Mouse (Mus musculus) forebrain, embryonic 11.5 days (tissue): ENCODE data around the gene Map3k19. TPM values are rescaled to one million over a fixed set of nuclear protein-coding genes. Genes with fewer than 3 reads are reported as not detected.

Experiments used
- ATAC-seq: fragments of 200-750 bp; cut with Nextera tagmentation; replicated peaks from 2 replicates; pipeline ENCODE4 v1.8.0; 2017; ENCODE audit warnings: moderate TSS enrichment; ENCODE audit not compliant: low FRiP score
- DNase-seq: peaks from one replicate; pipeline ENCODE4 v3.0.0-alpha.2; 2017; ENCODE audit warnings: low spot score
- H3K27ac ChIP-seq: fragments of 300-500 bp; sonication (generic); 2 replicates; pipeline ENCODE4 v1.5.1; 2014; ENCODE audit warnings: low read depth, low read length
- H3K27me3 ChIP-seq: fragments of 300-500 bp; sonication (generic); 2 replicates; pipeline ENCODE4 v1.6.1; 2014; ENCODE audit warnings: mild to moderate bottlenecking, low read length, mixed read lengths; ENCODE audit not compliant: control insufficient read depth, insufficient read depth
- H3K36me3 ChIP-seq: fragments of 300-500 bp; sonication (generic); 2 replicates; pipeline ENCODE4 v1.6.1; 2014; ENCODE audit warnings: mild to moderate bottlenecking, low read length, moderate library complexity, mixed read lengths; ENCODE audit not compliant: control insufficient read depth, insufficient read depth
- H3K4me1 ChIP-seq: fragments of 300-500 bp; sonication (generic); replicated peaks from 2 replicates; pipeline ENCODE4 v1.6.1; 2014; ENCODE audit warnings: low read length, mixed read lengths; ENCODE audit not compliant: control insufficient read depth, insufficient read depth
- H3K4me2 ChIP-seq: fragments of 300-500 bp; sonication (generic); 2 replicates; pipeline ENCODE4 v1.6.1; 2014; ENCODE audit warnings: low read depth, mild to moderate bottlenecking, low read length, moderate library complexity, mixed read lengths; ENCODE audit not compliant: severe bottlenecking
- H3K4me3 ChIP-seq: fragments of 300-500 bp; sonication (generic); 2 replicates; pipeline ENCODE4 v1.5.1; 2014; ENCODE audit warnings: low read depth, low read length
- H3K9ac ChIP-seq: fragments of 300-500 bp; sonication (generic); 2 replicates; pipeline ENCODE4 v1.6.1; 2014; ENCODE audit warnings: low read length
- H3K9me3 ChIP-seq: fragments of 300-500 bp; sonication (generic); 2 replicates; pipeline ENCODE4 v1.6.1; 2016; ENCODE audit warnings: low read length, mixed read lengths; ENCODE audit not compliant: control insufficient read depth
- WGBS: fragments of 180-500 bp; shearing (Covaris S2); extraction: QIAGEN DNeasy Blood & Tissue Kit; methylation state at CpG from one replicate; pipeline ENCODE4 v1.1.7; 2014; 5-methylcytosine and 5-hydroxymethylcytosine counted together
- polyA plus RNA-seq: library from polyadenylated mRNA; unstranded; fragments of >200 nt; fragmentation: Nextera tagmentation; extraction: Ambion mirVana; gene quantifications from 2 replicates; pipeline ENCODE4 v1.2.1, GENCODE M21; 2014

The Map3k19 gene
- polyA plus RNA-seq, 1 experiment from 2014 or later = not detected

DNA sequence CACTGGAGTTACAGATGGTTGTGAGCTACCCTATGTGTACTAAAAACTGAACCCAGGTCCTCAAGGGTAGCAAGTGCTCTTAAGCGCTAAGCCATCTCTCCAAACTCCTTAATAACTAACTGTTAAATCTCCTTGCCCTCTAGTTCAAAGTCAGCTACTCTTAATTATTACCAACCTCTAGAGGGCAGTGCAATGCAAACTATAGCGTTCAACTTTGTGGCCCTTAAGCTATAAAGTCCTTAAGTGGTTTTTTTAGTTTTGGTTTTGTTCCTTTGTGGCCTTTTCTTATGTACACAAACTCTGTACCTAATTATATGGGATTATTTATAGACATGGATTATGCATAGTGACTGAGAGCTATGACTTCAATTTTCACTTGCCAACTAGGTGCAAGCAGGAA lies 27.5 kb downstream of the Map3k19 start:
- DNase-seq (no peak), ATAC-seq (no peak)
- no peak overlapping the region for H3K9ac ChIP-seq

DNA sequence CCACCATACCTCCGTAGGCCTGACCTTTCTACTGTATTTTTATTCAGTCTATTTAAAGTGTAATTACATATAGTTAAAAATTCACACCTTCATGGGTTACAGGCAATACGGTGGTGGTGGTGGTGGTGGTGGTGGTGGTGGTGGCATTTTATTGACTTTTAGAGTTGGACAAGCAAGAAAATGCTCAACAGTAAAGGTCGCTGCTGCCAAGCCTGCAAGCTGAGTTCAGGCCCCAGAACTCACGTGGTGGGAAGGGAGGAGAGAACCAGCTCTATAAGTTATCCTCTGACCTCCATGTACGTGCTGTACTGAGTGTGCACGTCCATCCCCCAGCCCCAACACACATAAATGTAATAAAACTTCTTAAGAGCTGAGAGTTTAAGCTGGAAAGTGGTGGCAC lies 38.5 kb downstream of the Map3k19 start:
- Histone ChIP-seq H3K4me1 (no peaks in the 10 kb centered on the region), H3K27ac (no peak overlapping the region), H3K27me3 (no peaks in the 10 kb centered on the region), H3K36me3 (no peaks in the 10 kb centered on the region), H3K9ac (no peak overlapping the region), H3K9me3 (no peaks in the 10 kb centered on the region), H3K4me3 (no peak overlapping the region), H3K4me2 (no peak overlapping the region)
- ATAC-seq = no peak
- DNase-seq = no peak
- WGBS = 85% methylated on average over 6 of the region's 6 CpGs

More for the DNA sequence above, 27.5 kb downstream of the Map3k19 start:
- 24% methylated on average over 2 of the region's 2 CpGs for WGBS
- Histone ChIP-seq H3K4me1 (no peaks in the 10 kb centered on the region), H3K4me2 (no peak overlapping the region), H3K4me3 (no peak overlapping the region), H3K27me3 (no peaks in the 10 kb centered on the region), H3K27ac (no peak overlapping the region), H3K9me3 (no peaks in the 10 kb centered on the region), H3K36me3 (no peaks in the 10 kb centered on the region)

DNA sequence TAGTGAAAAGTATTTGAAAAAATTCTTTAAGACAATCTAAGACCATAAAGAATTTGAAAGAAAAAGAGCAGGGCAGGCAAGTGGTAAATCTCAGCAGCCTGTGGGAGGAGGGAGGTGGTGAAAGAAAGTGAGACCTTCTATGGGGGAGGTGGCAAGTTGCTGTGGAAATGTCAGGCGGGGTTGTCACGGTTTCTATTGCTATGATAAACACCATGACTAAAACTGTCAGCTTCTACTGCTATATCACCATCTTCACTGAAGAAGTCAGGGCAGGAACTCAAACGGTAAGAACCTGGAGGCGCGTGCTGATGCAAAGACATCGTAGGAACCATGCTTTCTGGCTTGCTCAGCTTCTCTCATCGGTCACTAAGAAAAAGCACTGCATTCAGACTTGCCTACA lies 41.9 kb downstream of the Map3k19 start:
- H3K4me3 ChIP-seq = no peak overlapping the region
- H3K9ac ChIP-seq = no peak overlapping the region
- no peaks in the 10 kb centered on the region for H3K9me3 ChIP-seq
- no peak for ATAC-seq
- no peaks in the 10 kb centered on the region for H3K4me1 ChIP-seq
- H3K27me3 ChIP-seq = no peaks in the 10 kb centered on the region
- DNase-seq = no peak
- no peak overlapping the region for H3K27ac ChIP-seq
- H3K4me2 ChIP-seq = no peak overlapping the region
- H3K36me3 ChIP-seq = no peaks in the 10 kb centered on the region
- 88% methylated on average over 7 of the region's 7 CpGs for WGBS

DNA sequence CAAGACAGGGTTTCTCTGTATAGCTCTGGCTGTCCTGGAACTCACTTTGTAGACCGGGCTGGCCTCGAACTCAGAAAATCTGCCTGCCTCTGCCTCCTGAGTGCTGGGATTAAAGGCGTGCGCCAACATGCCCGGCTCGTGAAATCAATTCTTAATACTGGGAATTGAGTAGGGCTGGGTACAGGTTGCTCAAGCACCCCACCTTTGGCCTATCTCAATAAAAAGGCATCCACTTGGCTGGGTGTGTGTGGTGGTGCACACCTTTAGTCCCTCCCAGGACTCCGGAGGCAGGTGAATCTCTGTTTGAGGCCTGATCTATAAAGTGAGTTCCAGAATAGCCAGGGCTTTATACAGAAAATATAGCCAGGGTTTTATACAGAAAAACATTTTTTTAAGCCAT lies 46.2 kb downstream of the Map3k19 start:
- WGBS = 95% methylated on average over 7 of the region's 7 CpGs
- no peaks in the 10 kb centered on the region for H3K27me3 ChIP-seq

DNA sequence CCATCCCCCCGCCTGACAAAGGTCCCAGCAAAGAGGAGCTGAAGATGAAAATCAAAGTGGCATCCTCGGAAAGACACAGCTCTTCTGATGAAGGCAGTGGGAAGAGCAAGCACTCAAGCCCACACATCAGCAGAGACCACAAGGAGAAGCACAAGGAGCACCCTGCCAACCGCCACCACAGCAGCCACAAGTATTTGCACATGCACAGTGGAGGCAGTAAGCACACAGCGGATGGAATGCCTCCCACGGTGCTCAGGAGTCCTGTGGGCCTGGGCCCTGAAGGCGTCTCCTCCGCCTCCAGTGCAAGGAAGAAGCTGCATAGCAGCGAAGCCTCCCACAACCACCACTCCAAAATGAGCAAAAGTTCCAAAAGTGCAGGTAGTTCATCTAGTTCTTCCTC lies 51.9 kb downstream of the Map3k19 start:
- no peak for ATAC-seq
- peaks cover 11% of the 10 kb centered on the region for H3K36me3 ChIP-seq
- no peak overlapping the region for H3K9ac ChIP-seq
- H3K27ac ChIP-seq = no peak overlapping the region
- no peaks in the 10 kb centered on the region for H3K4me1 ChIP-seq
- 86% methylated on average over 8 of the region's 8 CpGs for WGBS
- no peak overlapping the region for H3K4me2 ChIP-seq
- H3K27me3 ChIP-seq = no peaks in the 10 kb centered on the region
- no peak for DNase-seq
- no peaks in the 10 kb centered on the region for H3K9me3 ChIP-seq
- H3K4me3 ChIP-seq = no peak overlapping the region

More for the DNA sequence above, 46.2 kb downstream of the Map3k19 start:
- Histone ChIP-seq H3K9me3 (no peaks in the 10 kb centered on the region), H3K4me2 (no peak overlapping the region), H3K36me3 (no peaks in the 10 kb centered on the region), H3K4me1 (no peaks in the 10 kb centered on the region), H3K27ac (no peak overlapping the region), H3K4me3 (no peak overlapping the region), H3K9ac (no peak overlapping the region)
- no peak for DNase-seq
- ATAC-seq = no peak

DNA sequence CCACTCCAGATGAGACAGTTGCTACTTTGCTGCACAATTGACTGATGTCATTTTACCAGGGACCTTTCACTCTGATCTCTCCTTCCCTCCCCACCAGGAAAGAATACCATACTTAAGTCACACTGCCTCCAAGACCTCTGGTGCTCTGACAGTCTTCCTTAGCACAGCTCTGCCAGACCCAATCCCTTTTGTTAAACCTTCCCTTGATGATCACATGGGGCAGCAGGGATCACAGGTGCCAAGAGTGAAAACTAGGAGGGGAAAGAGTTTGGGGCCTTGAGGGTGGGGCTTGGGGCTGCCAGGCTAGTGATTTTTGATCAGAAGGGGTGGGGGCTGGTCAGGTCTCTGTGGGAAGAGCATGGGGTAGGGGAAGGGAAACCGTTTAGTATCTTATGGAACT lies 58.1 kb downstream of the Map3k19 start:
- WGBS = 78% methylated on average over 1 of the region's 1 CpGs
- H3K36me3 ChIP-seq = no peaks in the 10 kb centered on the region; the same call in 1 of the 2 replicates
- no peak overlapping the region for H3K27ac ChIP-seq

DNA sequence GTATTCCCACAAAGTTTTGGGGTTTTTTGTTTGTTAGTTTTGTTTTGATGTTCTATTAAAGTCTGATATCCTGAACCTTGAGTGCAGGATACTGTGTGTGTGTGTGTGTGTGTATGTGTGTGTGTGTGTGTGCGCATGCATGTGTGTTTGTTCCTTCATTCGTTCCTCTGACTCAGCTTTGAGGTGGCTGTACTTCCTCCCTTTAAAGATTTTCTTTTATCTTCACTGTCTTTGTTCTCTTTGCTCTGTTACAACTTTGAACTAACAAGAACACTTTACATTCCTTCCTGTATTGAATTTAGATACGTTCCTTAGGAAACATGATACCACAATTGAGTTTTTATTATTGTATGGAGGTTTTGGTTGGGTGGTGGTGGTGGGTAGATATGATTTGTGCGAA lies 58.5 kb downstream of the Map3k19 start:
- no peaks in the 10 kb centered on the region for H3K27me3 ChIP-seq
- H3K9me3 ChIP-seq = no peaks in the 10 kb centered on the region
- no peaks in the 10 kb centered on the region; the same call in 1 of the 2 replicates for H3K36me3 ChIP-seq
- no peak overlapping the region for H3K4me2 ChIP-seq
- WGBS = 82% methylated on average over 4 of the region's 4 CpGs
- no peak overlapping the region for H3K9ac ChIP-seq
- H3K27ac ChIP-seq = no peak overlapping the region
- DNase-seq = no peak
- no peak overlapping the region for H3K4me3 ChIP-seq
- H3K4me1 ChIP-seq = no peaks in the 10 kb centered on the region
- ATAC-seq = no peak

More for the DNA sequence above, 58.1 kb downstream of the Map3k19 start:
- Histone ChIP-seq H3K27me3 (no peaks in the 10 kb centered on the region), H3K9me3 (no peaks in the 10 kb centered on the region), H3K4me1 (no peaks in the 10 kb centered on the region), H3K9ac (no peak overlapping the region), H3K4me3 (no peak overlapping the region), H3K4me2 (no peak overlapping the region)
- DNase-seq (no peak), ATAC-seq (no peak)

DNA sequence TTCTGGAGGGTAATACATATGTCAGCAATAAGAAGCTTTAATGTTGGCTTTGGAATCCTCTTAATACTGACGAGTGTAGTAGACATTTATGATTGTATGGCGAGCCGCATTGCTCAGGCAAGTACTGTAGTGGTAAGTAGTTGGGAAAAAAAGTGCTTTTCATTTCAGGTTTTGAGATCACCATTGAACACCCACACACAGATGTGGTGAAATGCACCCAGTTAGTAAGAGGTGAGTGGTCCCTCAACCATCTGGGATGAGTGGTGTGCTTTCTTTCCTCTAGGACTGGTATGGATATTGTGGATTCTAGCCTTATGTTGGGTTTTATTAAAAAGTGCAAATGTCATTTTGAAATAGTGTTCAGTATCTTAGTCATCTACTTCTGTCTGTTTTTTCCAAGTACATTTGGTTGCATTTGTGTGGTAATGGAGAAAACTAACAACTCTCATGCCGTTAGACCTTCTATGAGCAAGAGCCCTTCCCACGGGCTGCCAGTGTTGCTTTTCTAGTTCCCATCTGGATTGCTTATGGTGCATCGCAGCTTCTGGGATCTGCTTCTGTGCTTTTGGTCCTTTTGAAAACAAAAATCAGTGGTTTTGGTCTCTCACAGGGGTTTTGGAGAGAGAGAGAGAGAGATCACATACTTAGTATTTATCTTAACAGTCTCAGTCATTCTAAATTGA lies 59.6 kb downstream of the Map3k19 start:
- Histone ChIP-seq H3K4me2 (no peak overlapping the region), H3K27me3 (no peaks in the 10 kb centered on the region), H3K9me3 (no peaks in the 10 kb centered on the region), H3K4me1 (no peaks in the 10 kb centered on the region), H3K36me3 (no peaks in the 10 kb centered on the region; the same call in 1 of the 2 replicates), H3K9ac (no peak overlapping the region), H3K27ac (no peak overlapping the region), H3K4me3 (no peak overlapping the region)
- ATAC-seq (no peak), DNase-seq (no peak)
- 91% methylated on average over 6 of the region's 6 CpGs for whole genome bisulfite sequencing

DNA sequence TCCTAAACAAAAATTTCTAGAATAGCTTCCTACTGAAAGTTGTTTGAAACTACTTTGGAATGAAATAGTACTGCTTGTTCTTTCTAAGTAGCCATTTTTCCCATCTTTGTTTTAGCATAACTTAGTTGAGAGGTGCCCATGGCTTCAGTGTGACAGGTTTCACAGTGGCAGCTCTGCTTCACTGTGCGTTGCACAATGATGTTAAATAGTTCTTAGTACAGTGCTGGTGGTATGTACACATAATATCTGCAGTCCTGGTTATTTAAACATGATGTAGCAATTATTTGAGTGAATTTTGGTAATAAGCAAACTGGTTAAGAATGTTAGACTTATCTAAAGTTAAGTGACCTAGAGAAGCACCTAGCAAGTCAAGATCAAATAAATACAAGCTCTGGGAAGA lies 61.4 kb downstream of the Map3k19 start:
- no peak overlapping the region for H3K9ac ChIP-seq
- 98% methylated on average over 1 of the region's 1 CpGs for WGBS
- no peaks in the 10 kb centered on the region for H3K36me3 ChIP-seq
- no peak for DNase-seq
- no peak overlapping the region for H3K4me2 ChIP-seq
- no peak overlapping the region for H3K27ac ChIP-seq
- ATAC-seq = no peak
- no peaks in the 10 kb centered on the region for H3K9me3 ChIP-seq
- H3K27me3 ChIP-seq = no peaks in the 10 kb centered on the region
- no peak overlapping the region for H3K4me3 ChIP-seq
- H3K4me1 ChIP-seq = no peaks in the 10 kb centered on the region
